Mouse (Mus musculus) left cerebral cortex, postnatal 36 days (tissue): ENCODE data around the gene Dab2ip. TPM values are rescaled to one million over a fixed set of nuclear protein-coding genes. Genes with fewer than 3 reads are reported as not detected.

Experiments
- DNase-seq, 2 experiments: peaks; one replicate each; pipeline ENCODE4 v3.0.0; 2021 to 2022; ENCODE audit warnings: low spot score in 2 of 2, mixed read lengths in 1 of 2
- intact Hi-C: fragments of 180-260 bp; cut with DNase I; formaldehyde crosslinking; loops from one replicate; pipeline ENCODE4 v1.15.1; 2025
- total RNA-seq, 2 experiments: library from RNA; stranded (reverse); gene quantifications; 2 replicates each; pipeline ENCODE4 v1.2.3; 2021

The Dab2ip gene
- total RNA-seq, 2 experiments from 2014 or later, result 144 to 156 TPM

- no peak for DNase-seq
- intact Hi-C loops, result no loop called here
Measured at GRCm38 (mm10) chr2:35589800-35590199, 31.7 kb downstream of the Dab2ip start.

GRCm38 (mm10) chr2:35591961-35592724 lies 34.1 kb downstream of the Dab2ip start:
- intact Hi-C loops, result no loop called here
- DNase-seq, result no peak

GRCm38 (mm10) chr2:35592725-35593392 lies 34.8 kb downstream of the Dab2ip start:
- intact Hi-C loops, result no loop called here
- DNase-seq, result no peak

GRCm38 (mm10) chr2:35593889-35594288 lies 35.8 kb downstream of the Dab2ip start:
- no peak for DNase-seq

DNA sequence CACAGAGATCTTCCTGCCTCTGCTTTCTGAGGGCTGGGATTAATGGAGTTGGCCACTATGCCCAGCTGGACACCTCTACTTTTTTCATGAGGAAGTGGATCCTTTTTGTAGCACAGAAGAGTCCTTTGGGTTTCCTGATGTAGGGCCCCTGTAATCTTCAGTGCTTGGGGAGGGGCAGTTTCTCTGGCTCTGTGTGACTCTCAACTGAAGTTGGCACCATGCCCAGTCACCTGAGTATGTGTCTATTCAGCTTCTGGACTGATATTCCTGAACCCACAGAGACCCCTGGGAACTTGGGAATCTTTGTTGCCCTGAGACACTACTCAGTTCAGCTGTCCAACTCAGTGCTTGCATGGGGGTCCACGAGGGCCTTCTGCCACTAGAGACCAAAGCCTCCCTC lies 37.0 kb downstream of the Dab2ip start:
- no peak for DNase-seq
- intact Hi-C loops, result no loop called here

More at GRCm38 (mm10) chr2:35593889-35594288, 35.8 kb downstream of the Dab2ip start:
- intact Hi-C loops, result no loop called here

GRCm38 (mm10) chr2:35595718-35596117 lies 37.7 kb downstream of the Dab2ip start:
- DNase-seq, result no peak
- intact Hi-C loops, result no loop called here

- no peak for DNase-seq
- intact Hi-C loops, result no loop called here
Measured at GRCm38 (mm10) chr2:35596796-35597195, 38.7 kb downstream of the Dab2ip start.

DNA sequence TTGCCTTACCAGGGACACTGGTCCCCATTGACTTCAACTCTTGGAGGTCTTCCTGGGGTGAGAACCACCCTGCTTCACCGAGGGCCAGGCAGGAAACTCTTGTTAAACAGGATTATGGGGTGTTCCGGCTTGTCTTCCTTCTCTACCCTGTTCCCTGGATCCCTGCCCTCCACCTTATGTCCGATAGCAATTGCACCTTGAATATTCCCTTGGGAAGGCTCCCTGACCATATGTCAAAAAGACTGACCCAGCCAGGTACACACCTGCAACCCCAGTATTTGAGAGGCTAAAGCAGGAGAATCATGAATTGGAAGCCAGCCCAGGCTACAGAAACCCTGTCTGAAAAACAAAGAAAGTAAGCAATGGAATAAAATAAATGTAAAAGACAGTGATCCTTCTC lies 40.8 kb downstream of the Dab2ip start:
- intact Hi-C loops, result no loop called here
- DNase-seq, result no peak

DNA sequence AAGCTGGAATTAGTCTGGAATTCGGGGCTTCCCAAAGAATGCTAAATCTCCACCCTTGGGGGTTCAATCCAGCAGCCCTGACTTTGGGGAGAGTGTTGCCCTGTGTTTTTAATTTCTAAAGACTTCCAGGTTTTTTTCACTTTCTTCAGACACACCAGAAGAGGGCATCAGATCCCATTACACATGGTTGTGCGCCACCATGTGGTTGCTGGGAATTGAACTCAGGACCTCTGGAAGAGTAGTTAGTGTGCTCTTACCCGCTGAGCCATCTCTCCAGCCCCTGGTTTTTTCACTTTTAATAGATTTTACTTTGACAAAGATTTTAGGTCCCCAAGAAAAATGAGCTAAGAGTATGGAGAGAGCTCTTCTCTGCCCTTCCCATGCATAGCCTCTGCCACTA lies 43.6 kb downstream of the Dab2ip start:
- no peak for DNase-seq
- intact Hi-C loops, result no loop called here

- intact Hi-C loops, result no loop called here
- no peak for DNase-seq
Measured at GRCm38 (mm10) chr2:35607476-35607875, 49.4 kb downstream of the Dab2ip start.

DNA sequence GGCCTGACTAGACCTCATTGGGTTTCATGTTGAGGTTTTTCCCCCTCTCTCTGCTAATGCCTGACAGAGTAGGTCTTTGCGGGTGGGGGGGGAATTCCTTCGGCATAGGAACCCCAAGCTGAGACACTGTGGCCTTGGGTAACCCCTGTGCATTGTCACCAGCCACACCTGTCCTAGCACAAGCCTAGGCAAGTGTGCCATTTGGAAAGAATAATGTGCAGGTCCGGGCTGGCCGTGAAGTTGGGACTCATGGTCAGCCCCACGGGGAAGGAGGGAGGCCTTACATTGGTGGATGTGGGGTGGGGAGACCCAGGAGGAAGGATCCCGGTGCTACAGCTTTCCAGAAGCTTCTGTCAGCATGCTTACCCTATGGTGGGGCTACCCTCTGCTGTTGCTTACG lies 50.8 kb downstream of the Dab2ip start:
- intact Hi-C loops, result no loop called here

GRCm38 (mm10) chr2:35609317-35609716 lies 51.3 kb downstream of the Dab2ip start:
- intact Hi-C loops, result no loop called here
- DNase-seq, result peak; percentile 42 to 44

More for the DNA sequence above, 50.8 kb downstream of the Dab2ip start:
- DNase-seq, result no peak

- intact Hi-C loops, result no loop called here
- DNase-seq, result peak; percentile 65 to 70
Measured at GRCm38 (mm10) chr2:35610168-35610951, 52.3 kb downstream of the Dab2ip start.

DNA sequence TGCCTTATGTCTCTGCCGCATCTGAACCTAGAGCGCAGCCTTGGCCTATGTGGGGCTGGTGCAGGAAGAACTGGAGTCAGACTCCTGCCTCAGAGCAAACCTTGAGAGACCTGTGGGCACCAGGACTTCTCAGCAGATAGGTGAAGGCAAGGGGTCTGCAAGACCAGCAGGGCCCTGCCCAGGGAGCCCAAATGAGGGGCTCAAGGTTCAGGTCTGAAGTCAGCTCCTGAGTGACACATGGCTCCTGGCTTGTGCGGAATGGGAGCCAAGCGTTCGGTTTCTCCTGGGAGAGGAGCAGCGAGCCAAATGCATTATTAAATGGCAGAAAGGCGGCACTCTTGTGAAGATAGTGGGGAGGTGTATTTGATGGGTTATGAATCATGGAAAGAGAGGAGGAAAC lies 52.9 kb downstream of the Dab2ip start:
- intact Hi-C loops, result no loop called here
- DNase-seq, result no peak

DNA sequence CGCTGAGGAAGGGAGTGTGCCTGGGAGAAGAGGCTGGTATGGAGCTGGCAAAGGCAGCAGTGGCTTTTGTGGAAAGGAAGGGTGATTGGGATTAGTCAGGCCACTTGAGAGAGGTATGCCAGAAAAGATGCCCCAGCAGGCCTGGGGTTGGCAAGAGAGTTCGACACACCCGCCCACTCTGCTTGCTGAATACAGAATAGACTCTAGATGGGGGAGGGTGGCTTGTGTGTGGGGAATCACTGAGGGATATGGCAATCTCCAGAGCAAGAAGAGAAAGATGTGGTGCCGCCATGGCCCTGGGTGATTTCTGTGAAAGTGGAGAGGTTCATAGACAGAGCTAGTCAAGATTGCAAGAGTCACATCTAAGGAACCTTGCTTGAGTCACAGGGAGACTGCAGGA lies 53.6 kb downstream of the Dab2ip start:
- intact Hi-C loops, result no loop called here
- no peak for DNase-seq

DNA sequence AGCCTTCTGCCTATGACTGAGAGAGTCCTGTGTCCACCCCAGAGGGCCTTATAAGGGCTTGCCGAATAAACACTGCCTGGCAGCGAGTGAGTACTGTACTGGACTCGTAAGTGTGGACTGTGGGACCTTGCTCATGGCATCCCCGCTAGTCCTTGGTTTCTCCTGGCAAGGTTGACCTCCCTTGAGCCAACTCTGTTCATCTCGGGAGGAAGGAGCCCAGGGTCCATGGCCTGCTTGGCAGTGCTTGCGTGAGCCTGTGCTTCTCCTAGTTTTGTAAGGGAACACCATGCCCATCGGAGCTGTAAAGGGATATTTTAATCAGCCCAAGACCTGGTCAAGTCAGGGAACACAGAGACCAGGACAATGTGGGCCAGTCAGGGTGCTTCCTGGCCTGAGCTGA lies 54.2 kb downstream of the Dab2ip start:
- no peak for DNase-seq
- intact Hi-C loops, result no loop called here

- DNase-seq, result no peak
- intact Hi-C loops, result no loop called here
Measured at GRCm38 (mm10) chr2:35613946-35614353, 55.9 kb downstream of the Dab2ip start.

GRCm38 (mm10) chr2:35614411-35614810 lies 56.3 kb downstream of the Dab2ip start:
- no peak for DNase-seq
- intact Hi-C loops, result no loop called here

- intact Hi-C loops, result no loop called here
- DNase-seq, result no peak
Measured at GRCm38 (mm10) chr2:35615366-35615765, 57.3 kb downstream of the Dab2ip start.

DNA sequence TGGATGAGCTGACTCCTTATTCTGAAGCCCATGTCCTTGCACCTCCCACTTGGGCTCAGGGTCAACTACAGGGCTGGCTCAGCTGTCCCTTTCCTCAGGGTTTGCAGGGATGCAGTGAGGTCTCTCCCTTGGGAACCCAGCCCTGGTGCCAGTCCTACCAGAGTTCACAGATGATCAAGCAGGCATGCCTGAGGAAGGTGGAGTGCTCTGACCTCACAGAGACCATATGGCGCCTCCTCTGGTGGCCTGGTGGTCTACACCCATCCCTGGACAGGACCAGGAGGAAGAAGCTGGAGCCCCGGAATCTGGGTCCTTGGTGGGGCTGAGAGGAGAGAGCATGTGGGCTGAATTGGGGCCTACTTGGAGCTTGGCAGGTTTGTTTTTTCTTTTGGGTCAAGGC lies 57.9 kb downstream of the Dab2ip start:
- DNase-seq, result no peak
- intact Hi-C loops, result no loop called here
